Mouse (Mus musculus): Measurements from ENCODE around the gene Mkln1.

DNA sequence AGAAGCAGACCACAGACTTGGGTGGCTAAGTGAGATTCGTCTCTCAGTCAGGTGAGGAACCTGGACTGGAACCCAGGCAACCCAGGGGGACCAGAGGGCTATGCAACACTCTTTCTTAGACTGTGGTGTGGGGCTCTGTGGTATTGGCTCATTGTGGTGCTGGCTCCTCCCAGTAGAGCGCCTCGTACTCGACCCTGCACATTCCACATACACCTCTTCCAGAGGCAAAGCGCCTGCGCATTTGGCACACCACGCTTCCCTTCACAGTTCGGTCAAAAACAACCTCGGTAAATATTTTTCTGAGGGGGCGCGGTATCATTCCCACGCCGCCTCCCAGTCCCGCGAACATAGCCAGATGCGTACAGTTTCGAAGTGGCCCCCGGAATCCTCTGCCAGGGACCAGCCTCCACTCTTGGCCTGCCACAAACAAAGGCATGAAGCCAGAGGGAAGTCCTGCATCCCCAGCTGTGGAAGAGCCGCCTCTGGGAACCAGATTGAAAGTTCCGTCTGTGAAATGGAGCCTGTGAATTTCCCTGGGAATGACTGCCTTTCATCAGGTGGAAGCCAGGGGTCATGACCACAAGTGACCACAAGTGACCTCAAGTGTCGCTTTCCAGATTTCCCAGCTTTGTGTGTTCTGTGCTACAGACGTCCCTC is 152.5 kb downstream of the Mkln1 start:
- TF ChIP-seq CTCF (IDR thresholded peaks at IDR 0.05; ENCODE audit: borderline replicate concordance, control insufficient read depth, extremely low read depth, insufficient read depth, low read length, poor library complexity) = no peak
- TF ChIP-seq POLR2A (IDR thresholded peaks at IDR 0.05; ENCODE audit: control insufficient read depth, extremely low read depth, insufficient read depth, low read length, poor library complexity) = no peak

Data from thymus, adult 2 months (tissue).